Mouse (Mus musculus) liver, embryonic 14.5 days (tissue): ENCODE results near the gene Morn2. TPM values are rescaled to one million over a fixed set of nuclear protein-coding genes. Genes with fewer than 3 reads are reported as not detected.

Source experiments
- ATAC-seq: fragments of 200-750 bp; cut with Nextera tagmentation; 2 replicates; pipeline ENCODE4 v1.8.0; 2017; ENCODE audit warnings: moderate number of reproducible peaks, mild to moderate bottlenecking, moderate library complexity; ENCODE audit not compliant: insufficient read depth
- DNase-seq, 3 experiments: peaks; one replicate each; pipeline ENCODE4 v3.0.0-alpha.2; 2012 to 2013; ENCODE audit warnings: low read depth in 3 of 3, low spot score in 3 of 3
- H3K27ac ChIP-seq: fragments of 300-500 bp; sonication (generic); 2 replicates; pipeline ENCODE4 v1.5.1; 2014; ENCODE audit warnings: moderate library complexity, mild to moderate bottlenecking, control low read depth, inconsistent platforms
- H3K27me3 ChIP-seq: fragments of 300-500 bp; sonication (generic); 2 replicates; pipeline ENCODE4 v1.6.1; 2014; ENCODE audit warnings: mild to moderate bottlenecking, low read length, moderate library complexity; ENCODE audit not compliant: control insufficient read depth, insufficient read depth
- H3K36me3 ChIP-seq: fragments of 300-500 bp; sonication (generic); replicated peaks from 2 replicates; pipeline ENCODE4 v1.6.1; 2014; ENCODE audit warnings: low read depth; ENCODE audit not compliant: control insufficient read depth, insufficient read depth
- H3K4me1 ChIP-seq, 2 experiments: fragments of 200-500 bp in 1 of 2; fragments of 300-500 bp in 1 of 2; sonication (generic) in 1 of 2; replicated peaks; 2 replicates each; pipeline ENCODE4 v1.6.1; 2012 to 2014; ENCODE audit warnings: antibody characterized with exemption in 1 of 2, inconsistent platforms in 1 of 2, low read length in 1 of 2; ENCODE audit not compliant: control insufficient read depth in 2 of 2, insufficient read depth in 2 of 2
- H3K4me2 ChIP-seq: fragments of 300-500 bp; sonication (generic); 2 replicates; pipeline ENCODE4 v1.6.1; 2014; ENCODE audit warnings: low read depth, mild to moderate bottlenecking, control low read depth, moderate library complexity
- H3K4me3 ChIP-seq, 2 experiments: fragments of 200-500 bp in 1 of 2; fragments of 300-500 bp in 1 of 2; sonication (generic) in 1 of 2; 2 replicates each; pipeline ENCODE4 v1.5.1; 2012 to 2014; ENCODE audit warnings: low read depth in 2 of 2, low read length in 2 of 2, mild to moderate bottlenecking in 2 of 2, control low read depth in 1 of 2, inconsistent platforms in 1 of 2, moderate library complexity in 1 of 2; ENCODE audit not compliant: insufficient read depth in 1 of 2
- H3K9ac ChIP-seq: fragments of 300-500 bp; sonication (generic); replicated peaks from 2 replicates; pipeline ENCODE4 v1.6.1; 2014; ENCODE audit warnings: mild to moderate bottlenecking, control low read depth, moderate library complexity
- H3K9me3 ChIP-seq: fragments of 300-500 bp; sonication (generic); 2 replicates; pipeline ENCODE4 v1.6.1; 2016; ENCODE audit warnings: low read length, mixed read lengths; ENCODE audit not compliant: control insufficient read depth
- CTCF ChIP-seq: IDR thresholded peaks from 2 replicates; pipeline ENCODE4 v1.5.1; 2016; ENCODE audit warnings: antibody characterized with exemption, low read depth, control low read depth
- EP300 ChIP-seq: IDR thresholded peaks from 2 replicates; pipeline ENCODE4 v1.6.1; 2016; ENCODE audit warnings: antibody characterized with exemption, low read depth
- whole genome bisulfite sequencing: fragments of 180-500 bp; shearing (Covaris S2); extraction: QIAGEN DNeasy Blood & Tissue Kit; methylation state at CpG from one replicate; pipeline ENCODE4 v1.1.7; 2014; ENCODE audit not compliant: insufficient replicate concordance; 5-methylcytosine and 5-hydroxymethylcytosine counted together
- polyA plus RNA-seq, 2 experiments: library from polyadenylated mRNA; depleted of rRNA in 1 of 2; stranded (reverse) in 1 of 2; unstranded in 1 of 2; fragments of >200 nt; fragmentation: Nextera tagmentation in 1 of 2; extraction: Ambion mirVana in 1 of 2; gene quantifications; 2 replicates each; pipeline versions ENCODE4 v1.2.1 to v1.2.3; 2012 to 2014

Gene Morn2
- polyA plus RNA-seq, 2 experiments = 2.8 to 9.1 TPM

- H3K4me3 ChIP-seq = no peak overlapping the region
- no peak for TF ChIP-seq CTCF
- no peak for TF ChIP-seq EP300
- no peak overlapping the region for H3K27ac ChIP-seq
- no peaks in the 10 kb centered on the region for H3K9me3 ChIP-seq
- ATAC-seq (no peak), DNase-seq (no peak)
- WGBS = 79% methylated on average over 8 of the region's 8 CpGs
- H3K9ac ChIP-seq = no peak overlapping the region
- no peak overlapping the region for H3K4me2 ChIP-seq
- H3K36me3 ChIP-seq = no peaks in the 10 kb centered on the region; the same call in none of the 2 replicates
- peaks cover 0 to 2% of the 10 kb centered on the region in 2 experiments; a peak in 2 of 4 replicates for H3K4me1 ChIP-seq
- H3K27me3 ChIP-seq = no peaks in the 10 kb centered on the region
Observed at GRCm38 (mm10) chr17:80279340-80280070, 10.5 kb upstream of the Morn2 start.

- ATAC-seq (no peak), DNase-seq (no peak)
- no peaks in the 10 kb centered on the region for H3K9me3 ChIP-seq
- no peak overlapping the region for H3K4me3 ChIP-seq
- no peak overlapping the region for H3K27ac ChIP-seq
- no peaks in the 10 kb centered on the region for H3K27me3 ChIP-seq
- TF ChIP-seq EP300 = no peak
- no peak for TF ChIP-seq CTCF
- H3K9ac ChIP-seq = no peak overlapping the region
- peaks cover 7 to 9% of the 10 kb centered on the region in 2 experiments; a peak in 3 of 4 replicates for H3K4me1 ChIP-seq
- H3K4me2 ChIP-seq = no peak overlapping the region
- 30% methylated on average over 4 of the region's 4 CpGs for WGBS
- H3K36me3 ChIP-seq = no peaks in the 10 kb centered on the region
Observed at GRCm38 (mm10) chr17:80284446-80284845, 5.6 kb upstream of the Morn2 start.

- no peak overlapping the region for H3K27ac ChIP-seq
- H3K27me3 ChIP-seq = no peaks in the 10 kb centered on the region
- WGBS = 65% methylated on average over 6 of the region's 6 CpGs
- no peak for TF ChIP-seq CTCF
- TF ChIP-seq EP300 = no peak
- peaks cover 7 to 10% of the 10 kb centered on the region in 2 experiments; a peak in 3 of 4 replicates for H3K4me1 ChIP-seq
- no peak overlapping the region for H3K4me3 ChIP-seq
- no peaks in the 10 kb centered on the region for H3K36me3 ChIP-seq
- no peak overlapping the region for H3K4me2 ChIP-seq
- H3K9ac ChIP-seq = no peak overlapping the region
- DNase-seq = no peak
- ATAC-seq = no peak
- no peaks in the 10 kb centered on the region for H3K9me3 ChIP-seq
Observed at GRCm38 (mm10) chr17:80288012-80288411, 2.0 kb upstream of the Morn2 start.

- TF ChIP-seq EP300 (no peak), CTCF (no peak)
- H3K9ac ChIP-seq = peak overlapping the region; percentile 77
- no peaks in the 10 kb centered on the region for H3K36me3 ChIP-seq
- ATAC-seq (peak; percentile 21), DNase-seq (no peak)
- H3K4me3 ChIP-seq = peak overlapping the region; percentile 77 to 94
- H3K27ac ChIP-seq = peak overlapping the region; percentile 16; the same call in 1 of the 2 replicates
- peak overlapping the region; percentile 97 for H3K4me2 ChIP-seq
- H3K9me3 ChIP-seq = no peaks in the 10 kb centered on the region
- peaks cover 7 to 8% of the 10 kb centered on the region in 2 experiments; a peak in 2 of 4 replicates for H3K4me1 ChIP-seq
- no peaks in the 10 kb centered on the region for H3K27me3 ChIP-seq
- WGBS = under 1% methylated on average over 30 of the region's 30 CpGs
Observed at GRCm38 (mm10) chr17:80289280-80290073, 526 bp upstream of the Morn2 start.

- ATAC-seq (no peak), DNase-seq (peak; percentile 35 to 52 (median 45))
- Histone ChIP-seq H3K4me1 (peaks cover 7 to 8% of the 10 kb centered on the region in 2 experiments; a peak in 2 of 4 replicates), H3K4me3 (no peak overlapping the region), H3K9me3 (no peaks in the 10 kb centered on the region), H3K27ac (no peak overlapping the region), H3K4me2 (no peak overlapping the region), H3K27me3 (no peaks in the 10 kb centered on the region), H3K36me3 (no peaks in the 10 kb centered on the region), H3K9ac (no peak overlapping the region)
- TF ChIP-seq EP300 (no peak), CTCF (peak; percentile 59; the same call in 1 of the 2 replicates)
- 13% methylated on average over 2 of the region's 2 CpGs for WGBS
Observed at GRCm38 (mm10) chr17:80291148-80291547, 1.1 kb downstream of the Morn2 start.
